Mouse (Mus musculus) common myeloid progenitor, adult 5-6 weeks (primary cell): ENCODE results near the gene Arhgap24. TPM values are rescaled to one million over a fixed set of nuclear protein-coding genes. Genes with fewer than 3 reads are reported as not detected.
A peak's percentile ranks its signal among the peaks of the same experiment; 100 is the strongest.

Experiments
- ATAC-seq: replicated peaks from 2 replicates; pipeline ENCODE4 v1.8.0; 2016; ENCODE audit warnings: low read depth, mild to moderate bottlenecking, moderate TSS enrichment, inconsistent platforms; ENCODE audit not compliant: poor library complexity, severe bottlenecking
- total RNA-seq: library from RNA; stranded (forward); fragments of 200-1000, 187-1606 nt; gene quantifications from 2 replicates; pipeline ENCODE4 v1.2.3, GENCODE M21; 2017

The Arhgap24 gene
- total RNA-seq, 1 experiment from 2014 or later: 0.91 TPM

DNA sequence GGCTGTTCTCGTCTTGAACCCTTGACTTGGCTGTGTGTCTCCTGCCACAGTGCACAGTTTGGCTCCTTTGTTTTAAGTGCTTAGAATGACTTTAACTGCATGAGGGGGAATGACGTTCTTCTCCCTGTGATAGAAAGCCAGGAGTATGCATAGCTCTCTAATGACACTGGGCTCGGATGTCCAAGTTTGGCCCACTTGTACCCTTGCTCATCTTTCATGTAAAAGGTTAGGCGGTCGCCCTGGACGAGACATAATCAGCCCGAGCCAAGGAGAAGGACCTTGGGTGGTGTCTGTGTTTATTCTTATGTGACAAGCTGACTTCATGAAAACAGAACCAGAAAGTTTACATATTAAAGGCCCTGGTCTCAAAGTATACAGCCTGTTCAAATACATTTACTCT lies 289.4 kb downstream of the Arhgap24 start:
- ATAC-seq: no peak

DNA sequence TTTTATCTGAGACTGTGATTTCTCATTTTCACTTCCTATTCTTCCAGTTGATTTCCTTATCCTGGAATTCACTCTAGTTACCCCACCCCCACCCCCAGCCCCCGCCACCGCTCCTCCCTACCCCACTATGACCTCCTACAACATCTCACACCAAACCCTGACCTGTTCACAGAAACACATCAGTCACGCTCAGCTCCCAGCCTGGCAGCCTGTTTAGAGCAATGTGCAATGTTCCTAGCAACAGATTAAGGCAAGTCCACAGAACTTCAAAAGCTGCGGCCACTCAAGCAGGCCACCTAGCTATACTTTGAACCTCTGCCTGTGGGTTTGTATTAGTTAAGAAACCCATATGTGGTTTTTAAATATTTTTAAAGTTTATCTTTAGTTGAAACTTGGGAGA lies 293.3 kb downstream of the Arhgap24 start:
- ATAC-seq: no peak

DNA sequence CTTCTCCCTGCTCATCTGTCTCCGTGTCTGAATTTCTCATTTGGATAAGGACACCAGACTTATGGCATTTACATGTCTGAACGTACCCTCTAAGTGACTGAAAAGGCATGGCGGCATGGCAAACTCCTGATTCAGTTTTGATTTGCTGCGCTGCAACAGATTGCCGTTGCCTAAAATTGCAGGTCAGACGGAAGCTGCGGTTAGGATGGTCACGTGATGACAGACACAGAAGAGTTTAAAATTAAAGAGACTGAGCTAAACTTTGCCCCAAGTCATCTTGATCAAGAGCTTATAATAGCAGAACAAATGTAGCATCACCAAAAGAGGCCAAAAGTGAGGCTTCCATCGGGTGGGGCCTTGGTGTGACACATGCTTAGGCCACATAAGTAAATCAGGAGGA lies 296.1 kb downstream of the Arhgap24 start:
- ATAC-seq: no peak

DNA sequence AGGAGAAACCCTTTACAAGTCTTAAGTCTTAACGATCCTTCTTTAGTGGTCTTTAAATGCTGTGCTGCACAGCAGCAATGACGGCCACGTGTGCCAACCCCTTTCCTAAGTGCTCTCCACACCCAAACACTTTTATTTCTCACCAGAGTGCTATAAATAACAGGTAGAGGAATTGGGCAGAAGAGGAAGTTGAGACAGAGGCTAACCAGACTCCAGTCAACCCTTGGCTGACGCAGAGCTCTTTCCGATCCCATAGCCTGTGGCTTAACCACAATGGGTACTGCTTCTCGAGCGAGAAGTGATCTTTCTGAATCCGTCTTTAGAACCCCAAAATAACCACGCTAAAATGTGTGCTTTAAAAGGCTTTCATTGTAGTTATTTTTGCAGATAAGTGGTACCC lies 296.7 kb downstream of the Arhgap24 start:
- ATAC-seq: peak; percentile 99

DNA sequence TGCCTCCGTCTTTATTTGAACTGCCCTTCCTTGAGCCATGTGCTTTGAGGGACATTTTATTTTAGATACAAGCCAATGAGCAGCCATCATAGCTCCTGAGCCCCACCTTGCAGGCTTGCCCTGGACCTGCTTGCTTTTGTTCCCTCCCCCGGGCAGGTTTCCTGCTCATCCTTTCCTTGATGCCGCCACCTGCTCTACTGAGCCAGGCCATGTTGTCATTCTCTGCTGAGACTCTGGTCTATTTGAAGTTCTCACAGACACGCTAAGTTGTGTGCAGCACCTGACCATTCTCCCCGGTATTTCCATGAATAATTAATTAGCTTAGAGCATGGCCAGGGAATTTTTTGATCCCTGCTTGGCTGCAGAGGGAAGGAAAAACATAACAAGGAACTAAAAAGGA lies 297.1 kb downstream of the Arhgap24 start:
- peak; percentile 48 for ATAC-seq

DNA sequence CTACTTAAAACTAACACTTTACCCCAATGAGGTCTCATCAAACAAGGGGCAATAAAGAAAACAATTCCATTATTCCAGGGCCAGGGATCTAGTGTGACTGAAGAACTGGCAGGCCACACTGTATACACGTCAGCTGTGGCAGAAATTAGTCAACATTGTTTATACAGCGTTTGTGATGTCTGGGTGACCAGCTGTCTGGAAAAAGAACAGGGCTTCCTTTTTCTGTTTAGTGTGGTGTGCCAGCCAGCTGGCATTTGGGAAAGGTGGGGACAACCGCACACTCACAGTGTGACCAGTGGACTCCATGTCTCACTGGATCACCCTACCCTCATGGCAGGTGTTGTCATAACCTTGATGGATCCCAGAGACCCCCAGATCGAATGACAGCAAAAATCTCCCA lies 302.4 kb downstream of the Arhgap24 start:
- no peak for ATAC-seq

DNA sequence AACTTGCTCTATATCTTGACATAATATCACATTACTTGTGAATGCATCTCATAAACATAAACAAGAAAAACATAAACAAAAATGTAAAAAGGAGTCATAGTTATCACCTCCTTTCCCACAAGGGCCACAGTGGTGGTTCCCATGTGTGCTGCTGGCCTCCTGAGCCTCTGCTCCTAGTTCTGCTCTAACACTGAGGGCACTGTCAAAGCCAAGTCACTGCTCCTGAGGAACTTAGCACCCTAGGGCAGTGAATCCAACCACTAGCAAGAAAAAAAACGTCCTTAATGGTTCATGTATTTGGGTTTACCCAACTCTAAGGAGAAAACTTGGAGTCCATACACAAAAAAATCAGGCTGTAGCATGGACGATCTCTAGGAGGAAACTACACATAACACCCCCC lies 304.9 kb downstream of the Arhgap24 start:
- ATAC-seq: no peak

DNA sequence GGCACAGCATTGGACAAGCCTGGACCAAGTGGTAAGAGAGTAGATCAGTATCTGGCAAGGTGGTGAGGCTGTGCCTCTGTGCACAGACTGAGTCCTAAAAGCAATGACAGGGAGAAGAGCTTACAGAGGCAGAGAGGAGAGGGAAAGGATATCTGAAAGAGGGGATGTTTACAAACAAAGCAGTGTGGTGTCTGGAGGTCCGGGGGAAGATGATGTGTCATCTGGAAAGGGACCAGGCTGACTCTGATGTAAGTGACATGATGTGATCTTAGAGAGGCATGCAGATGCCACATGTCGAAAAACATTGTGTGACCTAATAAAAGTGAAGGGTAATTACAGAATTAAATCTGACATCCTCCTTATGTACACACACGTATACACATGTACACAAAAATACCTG lies 307.2 kb downstream of the Arhgap24 start:
- no peak for ATAC-seq

DNA sequence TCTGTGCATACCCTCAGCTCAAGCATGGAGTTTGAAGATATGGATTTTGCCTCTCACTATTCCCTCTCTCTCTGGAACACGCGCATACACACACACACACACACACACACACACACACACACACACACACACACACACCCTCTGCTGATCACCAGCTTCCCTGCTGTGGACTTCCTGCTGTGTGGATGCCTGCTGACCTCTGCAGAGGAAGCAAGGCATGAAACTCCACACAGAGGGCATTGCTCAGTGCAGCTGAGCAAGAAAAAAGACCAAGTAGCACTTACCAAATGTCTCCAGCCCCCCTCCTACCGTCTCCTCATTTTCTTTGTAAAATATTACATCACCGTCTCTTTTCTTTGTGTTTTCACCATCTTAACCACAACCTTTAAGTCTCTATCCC lies 310.1 kb downstream of the Arhgap24 start:
- ATAC-seq: peak; percentile 74

DNA sequence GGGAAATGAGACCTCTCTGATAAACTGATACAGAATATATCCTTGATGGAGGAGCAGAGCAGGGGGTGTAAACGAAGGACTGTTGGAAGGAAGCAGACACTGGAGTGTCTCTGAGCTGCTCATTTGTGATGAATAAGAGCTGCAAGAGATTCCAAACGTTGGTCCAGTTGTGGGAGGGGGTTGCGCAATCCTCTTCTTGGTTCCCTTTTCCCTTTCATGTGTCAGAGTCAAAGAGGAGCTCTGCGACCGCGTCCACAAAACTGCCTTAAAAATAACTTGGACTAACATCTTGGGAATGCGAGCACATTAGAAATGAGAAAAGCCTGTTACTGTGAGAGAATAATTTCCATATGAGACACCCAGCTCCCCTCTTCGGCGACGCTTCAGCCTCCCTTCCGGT lies 312.3 kb downstream of the Arhgap24 start:
- 0 out of 2 replicates have a peak, but pooled peaks have one; percentile 43 for ATAC-seq

DNA sequence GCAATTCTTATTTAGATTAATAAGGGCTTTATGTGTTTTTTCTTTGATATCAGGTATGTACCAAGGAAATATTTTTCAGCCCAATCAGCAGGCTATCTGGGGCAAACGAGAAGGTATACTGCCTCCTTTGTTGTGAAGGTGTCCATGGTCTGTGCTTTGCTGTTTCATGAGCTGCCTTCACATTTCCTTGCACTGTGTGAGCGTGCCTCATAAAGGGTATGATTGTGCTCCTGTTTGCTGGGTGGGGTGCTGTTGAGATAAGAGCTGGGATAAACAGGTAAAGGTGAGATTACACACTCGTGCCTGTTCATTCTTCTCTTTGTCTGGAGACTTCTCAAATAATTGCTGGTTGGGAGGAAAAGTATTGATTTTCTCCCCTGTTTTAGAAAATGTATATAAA lies 320.3 kb downstream of the Arhgap24 start:
- ATAC-seq: no peak

DNA sequence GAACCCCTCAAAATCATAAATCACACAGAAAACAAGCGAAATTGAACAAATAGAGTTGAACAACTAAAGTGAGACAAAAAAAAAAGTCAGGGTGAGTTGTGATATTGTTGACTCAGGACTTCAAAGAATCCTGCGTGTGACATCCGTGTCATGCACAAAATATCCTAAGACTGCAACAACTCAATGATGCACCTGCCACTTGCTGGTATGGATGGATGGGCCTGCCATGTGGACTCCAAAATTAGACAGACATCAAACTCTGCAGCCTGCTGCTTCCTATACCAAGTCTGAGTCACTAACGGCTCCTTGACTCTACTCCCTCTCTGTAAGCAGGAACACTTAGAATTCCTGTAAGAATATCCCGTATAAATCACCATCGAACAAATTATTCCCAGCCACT lies 321.6 kb downstream of the Arhgap24 start:
- no peak for ATAC-seq

DNA sequence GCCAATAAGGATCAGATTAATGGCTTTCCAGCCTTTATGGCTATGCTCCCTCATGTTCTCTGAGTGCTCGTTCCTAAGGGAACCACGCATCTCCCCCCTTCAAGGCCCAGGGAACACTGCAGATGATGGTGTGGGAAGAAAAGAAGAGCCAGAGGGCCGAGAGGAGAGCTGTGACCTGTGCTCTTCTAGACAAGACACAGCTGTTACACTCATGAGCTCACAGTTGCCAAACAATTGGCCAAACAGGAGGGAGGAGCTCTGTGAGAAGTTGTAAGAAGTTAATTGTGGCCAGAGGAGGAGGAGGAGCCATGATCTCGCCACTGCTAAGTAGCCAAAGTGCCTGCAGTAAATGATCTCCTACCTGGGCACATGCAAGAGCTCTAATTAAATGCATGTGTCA lies 322.5 kb downstream of the Arhgap24 start:
- ATAC-seq: no peak

DNA sequence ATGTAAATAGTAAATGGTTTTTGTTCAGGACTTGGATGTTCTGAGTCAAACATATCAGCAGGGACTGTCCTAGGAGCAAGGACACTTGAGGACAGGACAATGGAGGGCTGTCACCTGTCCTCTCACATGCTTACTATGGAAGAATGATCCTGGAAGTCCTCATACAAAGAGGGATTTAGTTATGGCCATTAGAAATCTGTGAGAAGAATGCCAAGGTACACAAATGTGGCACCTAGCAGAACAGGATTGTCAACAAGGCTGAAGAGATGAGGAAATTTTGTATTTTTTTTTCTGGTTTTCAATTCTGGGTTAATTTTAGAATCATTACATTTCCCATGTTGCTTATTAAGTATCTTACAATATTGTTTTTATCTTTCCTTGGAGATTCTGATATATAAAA lies 326.3 kb downstream of the Arhgap24 start:
- no peak for ATAC-seq

DNA sequence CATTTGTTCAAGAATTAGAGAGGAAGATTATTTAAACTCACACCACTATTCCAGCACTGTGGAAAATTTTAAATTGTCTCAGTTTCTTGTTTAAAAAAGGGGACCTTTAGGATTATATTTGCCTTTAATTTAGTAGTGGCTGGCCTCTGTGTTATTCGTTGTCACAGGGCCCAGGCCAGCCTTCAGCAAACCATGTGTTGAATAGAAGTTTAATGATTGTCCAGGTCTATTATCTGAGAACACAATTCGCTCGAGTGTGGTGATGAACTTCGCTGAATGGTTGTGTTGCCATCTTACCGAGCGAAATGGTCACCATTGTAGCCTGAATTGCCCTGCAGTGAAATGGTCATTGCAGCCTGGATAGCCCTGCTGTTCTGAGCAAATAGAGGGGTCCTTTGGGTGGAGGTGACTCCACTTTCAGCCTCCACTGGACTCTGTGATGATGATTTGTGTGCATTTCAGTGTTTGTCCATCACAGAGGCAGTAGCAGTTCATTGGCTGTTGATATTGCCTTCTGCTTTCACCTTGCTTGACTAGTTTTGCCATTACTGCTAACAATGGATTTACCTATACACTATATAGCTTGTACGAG lies 329.3 kb downstream of the Arhgap24 start:
- no peak for ATAC-seq

DNA sequence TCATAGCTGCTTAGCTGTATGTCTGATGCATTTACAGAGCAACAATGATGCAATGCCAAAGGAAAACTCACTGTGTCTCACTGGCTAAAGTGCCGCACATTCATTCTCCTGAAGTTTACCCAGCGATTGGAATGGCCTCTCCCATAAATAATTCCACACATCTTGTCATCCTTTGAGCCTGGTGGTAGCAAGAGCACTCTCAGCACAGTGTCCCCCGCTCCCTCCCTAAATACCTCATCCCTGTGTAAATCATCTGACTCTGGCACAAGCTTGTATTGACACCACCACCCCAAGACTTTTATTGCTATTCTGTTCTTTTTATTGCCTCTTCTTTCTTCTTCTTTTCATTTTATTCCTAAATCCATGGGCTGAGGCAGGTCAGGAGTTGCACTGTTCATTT lies 332.1 kb downstream of the Arhgap24 start:
- no peak for ATAC-seq

DNA sequence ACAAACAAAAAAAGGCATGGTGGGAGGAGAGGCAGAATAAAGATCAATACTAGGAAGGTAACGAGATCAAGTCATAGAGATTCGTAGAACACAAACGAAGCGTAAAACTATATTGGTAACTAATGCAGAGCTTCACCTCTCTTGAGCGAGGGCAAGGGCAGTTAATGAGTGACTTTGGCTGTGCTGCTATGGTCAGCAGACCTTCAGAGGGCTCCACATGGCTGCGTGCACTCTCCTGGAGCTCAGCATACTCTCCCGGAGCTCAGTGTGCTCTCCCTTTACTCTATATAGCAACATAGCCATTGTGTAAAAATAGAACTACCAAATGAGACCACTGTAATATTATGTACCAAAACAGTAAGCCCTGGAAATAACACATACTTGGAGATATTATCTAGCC lies 336.4 kb downstream of the Arhgap24 start:
- no peak for ATAC-seq

DNA sequence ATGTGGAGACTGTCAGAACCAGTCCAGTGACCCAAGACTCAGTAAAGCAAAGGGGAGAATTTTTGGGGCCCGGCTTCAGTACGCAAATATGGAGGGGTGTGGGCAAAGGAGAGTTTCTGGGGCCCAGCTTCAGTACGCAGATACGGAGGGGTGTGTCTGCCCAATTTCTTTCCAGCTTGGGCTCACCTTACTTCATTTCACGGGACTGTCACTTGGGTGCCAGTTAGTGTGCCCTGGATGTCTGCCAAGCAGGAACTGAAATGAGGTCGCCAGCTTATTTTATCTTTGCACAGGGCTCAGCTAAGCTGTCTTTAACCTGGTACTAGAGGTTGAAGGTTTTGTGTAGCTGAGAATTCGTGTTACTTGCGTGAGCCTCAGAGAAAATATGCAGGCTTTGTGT lies 344.3 kb downstream of the Arhgap24 start:
- ATAC-seq: no peak

DNA sequence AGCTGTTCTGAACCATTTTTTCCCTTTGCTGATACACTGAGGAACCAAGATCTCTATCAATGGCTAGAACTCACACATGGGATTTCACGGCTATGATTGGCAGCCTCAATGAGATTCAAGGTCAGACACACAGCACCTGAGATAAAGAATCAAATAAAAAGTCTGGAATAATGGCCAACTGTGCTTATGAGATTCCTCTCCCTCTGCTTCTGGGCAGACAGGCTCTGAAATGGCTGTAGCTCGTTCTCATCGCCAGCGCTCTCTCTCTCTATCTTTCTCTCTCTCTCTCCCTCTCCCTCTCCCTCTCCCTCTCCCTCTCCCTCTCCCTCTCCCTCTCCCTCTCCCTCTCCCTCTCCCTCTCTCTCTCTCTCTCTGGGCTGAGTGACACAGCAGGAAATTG lies 357.9 kb downstream of the Arhgap24 start:
- ATAC-seq: no peak

DNA sequence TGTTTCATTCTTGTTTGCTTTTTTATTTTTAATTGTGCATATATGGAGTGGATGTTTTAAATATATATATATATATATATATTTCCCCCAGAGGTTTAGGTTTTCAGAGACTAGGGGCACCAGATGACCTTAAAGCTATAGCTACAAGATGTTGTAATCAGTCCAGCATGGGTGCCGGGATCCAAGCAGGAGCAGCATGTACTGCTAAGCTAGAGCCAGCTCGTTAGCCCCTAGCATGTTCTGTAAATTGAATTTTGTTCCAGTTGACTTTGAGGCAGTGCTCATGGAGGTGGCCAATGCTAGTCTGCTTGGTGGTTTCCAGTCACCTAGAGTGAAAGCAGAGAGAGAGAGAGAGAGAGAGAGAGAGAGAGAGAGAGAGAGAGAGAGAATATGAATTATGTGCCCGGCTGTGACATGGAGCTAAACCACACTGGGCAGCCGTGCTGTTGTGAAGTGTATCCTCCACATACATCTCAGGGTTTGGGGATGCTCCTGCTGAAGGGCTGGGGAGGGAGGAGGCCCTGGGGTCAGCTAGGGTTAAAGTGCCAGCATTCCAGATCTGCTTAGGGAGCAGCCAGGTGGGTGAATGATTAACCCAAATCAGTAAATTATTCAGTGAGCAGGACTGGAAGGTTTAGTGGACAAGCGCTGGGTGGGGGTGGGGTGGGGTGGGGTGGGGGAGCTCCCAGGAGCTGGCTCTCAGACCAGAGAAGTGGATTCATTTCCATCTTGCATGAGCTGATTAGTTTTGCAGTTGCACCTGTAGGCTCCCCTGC lies 362.9 kb downstream of the Arhgap24 start:
- no peak for ATAC-seq

DNA sequence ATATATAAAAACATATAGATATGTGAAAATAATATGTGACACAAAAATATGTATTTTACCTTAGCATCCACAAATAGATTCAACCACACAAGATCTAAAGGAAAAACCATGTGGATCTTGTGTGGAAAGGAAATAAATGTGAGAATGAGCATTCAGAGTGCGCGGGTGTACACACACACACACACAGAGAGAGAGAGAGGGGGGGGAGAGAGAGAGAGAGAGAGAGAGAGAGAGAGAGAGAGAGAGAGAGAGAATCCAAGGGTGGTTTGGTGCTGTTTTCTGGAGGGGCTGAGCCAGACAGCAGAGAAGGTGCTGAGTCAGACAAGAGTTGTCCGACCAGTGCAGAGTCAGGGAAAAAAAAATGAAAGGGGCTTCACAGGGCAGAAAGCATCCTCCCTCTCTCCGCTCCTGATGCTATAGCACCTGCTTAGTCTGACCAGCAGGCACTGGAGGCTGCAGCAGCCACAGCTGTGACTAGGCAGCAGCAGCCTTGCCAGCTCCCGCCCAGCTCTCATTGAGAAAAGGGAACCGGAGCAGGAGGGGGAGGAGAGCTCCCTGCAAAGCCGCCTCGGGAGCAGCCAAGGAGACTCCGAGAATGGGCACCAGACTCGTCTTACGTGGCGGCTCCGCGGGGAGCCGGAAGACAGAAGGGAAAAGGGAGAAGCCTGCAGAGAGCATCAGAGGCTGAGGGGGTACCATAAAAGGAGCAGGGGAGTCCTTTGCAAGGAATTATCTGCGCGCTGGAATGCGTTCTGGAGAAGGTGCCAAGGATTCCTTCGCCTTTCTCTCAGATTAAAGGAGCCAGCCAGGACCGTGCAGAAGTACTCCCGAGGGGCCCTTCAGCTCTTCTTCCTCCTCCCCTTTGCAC lies 363.8 kb downstream of the Arhgap24 start:
- peak; percentile 99 for ATAC-seq
